Mouse (Mus musculus): ENCODE results near the gene 2810408A11Rik.

2810408A11Rik gene

GRCm38 (mm10) chr11:69900471-69901405 is at the start of gene 2810408A11Rik, which contains the start of gene Neurl4:
2810408A11Rik (minus strand) TSS chr11:69900987.
Neurl4 (plus strand) TSS chr11:69901072.
- DNase-seq: peak; percentile 87 to 94

GRCm38 (mm10) chr11:69948763-69949150 is 48.0 kb upstream of the 2810408A11Rik start:
- DNase-seq: peak; percentile 80 to 84

DNA sequence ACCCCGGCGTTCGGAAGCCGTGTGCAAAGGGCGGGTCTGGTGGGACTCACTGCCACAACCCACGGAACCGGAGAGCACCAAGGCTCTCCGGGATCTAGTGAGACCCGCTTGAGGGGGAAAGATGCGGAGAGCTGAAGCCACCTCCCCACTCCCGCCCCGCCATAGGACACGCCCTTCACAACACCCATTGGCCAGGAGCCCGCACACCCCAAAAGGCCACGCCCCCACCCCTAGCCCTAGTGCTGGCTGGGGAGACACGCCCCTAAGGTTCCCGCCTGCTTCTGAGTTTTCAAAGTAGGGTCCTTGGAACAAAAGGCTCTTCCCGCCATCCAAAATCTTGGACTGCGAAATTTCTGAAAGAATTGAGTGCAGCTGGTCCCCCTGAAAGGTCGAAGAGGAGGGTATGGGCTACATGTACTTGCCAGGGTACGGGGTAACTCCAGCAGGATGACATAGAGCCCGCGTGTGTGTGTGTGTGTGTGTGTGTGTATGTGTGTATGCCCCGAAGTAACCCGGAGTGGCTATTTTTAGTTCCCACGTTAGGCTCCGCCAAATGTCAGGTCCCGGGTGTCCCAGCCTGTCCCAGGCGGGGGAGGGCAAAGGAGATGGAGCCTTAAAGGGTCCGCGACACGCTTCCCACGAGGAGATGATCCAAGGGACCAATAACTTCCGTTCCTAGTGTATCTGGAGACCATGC is 47.4 kb upstream of the 2810408A11Rik start, which contains the start of gene Slc2a4:
Slc2a4 (minus strand) TSS at position 123 of the 697 bp plus-strand sequence.
- peak; percentile 92 to 95 for DNase-seq

- DNase-seq: no peak
Measured at GRCm38 (mm10) chr11:69947337-69948065, 46.7 kb upstream of the 2810408A11Rik start.

GRCm38 (mm10) chr11:69945997-69946891 is 45.5 kb upstream of the 2810408A11Rik start:
- no peak for DNase-seq

DNA sequence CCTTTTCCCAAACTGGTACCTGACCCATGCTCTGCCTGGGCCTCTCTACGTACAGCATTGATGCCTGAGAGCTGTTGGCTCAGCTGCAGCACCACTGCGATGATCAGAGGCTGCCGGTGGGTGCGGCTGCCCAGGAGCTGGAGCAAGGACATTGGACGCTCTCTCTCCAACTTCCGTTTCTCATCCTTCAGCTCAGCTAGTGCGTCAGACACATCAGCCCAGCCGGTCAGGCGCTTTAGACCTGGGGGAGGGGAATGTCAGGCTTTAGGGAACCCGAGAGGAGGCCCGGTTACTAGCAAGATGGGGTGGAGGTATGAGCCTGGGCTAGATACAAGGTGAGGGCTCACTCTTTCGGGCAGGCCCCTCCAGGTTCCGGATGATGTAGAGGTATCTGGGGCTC is 44.4 kb upstream of the 2810408A11Rik start:
- DNase-seq: no peak

GRCm38 (mm10) chr11:69940962-69941361 is 40.2 kb upstream of the 2810408A11Rik start:
- no peak for DNase-seq

- no peak for DNase-seq
Measured at GRCm38 (mm10) chr11:69939731-69940130, 38.9 kb upstream of the 2810408A11Rik start.

- DNase-seq: no peak
Measured at GRCm38 (mm10) chr11:69939181-69939580, 38.4 kb upstream of the 2810408A11Rik start.

DNA sequence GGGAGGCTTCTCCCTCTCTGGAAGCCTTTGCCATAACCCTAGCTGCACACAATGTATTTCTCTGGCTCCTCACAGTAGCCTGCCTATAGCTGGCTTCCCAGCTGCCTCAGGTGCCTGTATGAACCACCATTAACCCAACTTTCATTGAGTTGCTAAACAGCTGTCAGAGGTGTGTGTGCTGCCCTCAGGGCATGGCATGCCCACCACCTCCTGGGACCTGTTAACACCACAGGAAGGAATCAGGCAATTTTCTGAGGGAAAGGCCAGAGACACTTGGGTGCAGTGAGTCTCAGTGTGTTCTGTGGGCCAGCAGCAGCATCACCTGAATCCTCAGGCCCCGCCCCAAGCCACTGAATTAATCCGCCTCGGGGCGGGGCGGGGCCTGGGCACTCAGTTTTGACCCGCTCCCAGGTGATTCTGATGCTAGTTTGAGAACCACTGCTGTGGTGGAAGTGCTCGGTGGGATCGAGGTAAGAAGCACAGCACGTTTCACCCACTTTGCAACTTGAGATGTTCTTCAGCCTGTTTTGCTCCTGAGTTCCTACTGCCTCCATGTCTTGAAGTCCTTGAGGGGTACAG is 37.7 kb upstream of the 2810408A11Rik start:
- DNase-seq: no peak

- DNase-seq: no peak
Measured at GRCm38 (mm10) chr11:69937834-69938233, 37.0 kb upstream of the 2810408A11Rik start.

DNA sequence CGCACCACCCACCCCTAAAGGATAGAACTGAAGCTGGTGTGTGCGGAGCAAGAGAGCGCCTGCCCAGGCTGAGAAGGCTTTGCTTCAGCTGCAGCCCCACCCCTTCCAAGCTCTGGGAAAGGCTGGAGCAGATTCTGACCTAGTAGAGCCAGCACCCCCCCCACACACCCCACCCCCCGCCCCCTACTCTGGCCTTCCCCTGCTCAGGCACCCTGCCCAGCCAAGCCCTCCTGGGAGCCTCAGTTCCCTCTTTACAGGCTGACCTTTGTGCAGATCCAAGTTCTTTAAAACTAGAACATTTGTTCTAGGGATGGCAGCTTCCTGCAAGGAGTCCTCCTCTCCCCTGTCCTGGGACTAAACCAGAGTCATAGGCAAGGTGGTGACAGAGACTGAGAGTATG is 36.6 kb upstream of the 2810408A11Rik start:
- DNase-seq: no peak

GRCm38 (mm10) chr11:69936714-69937347 is 36.0 kb upstream of the 2810408A11Rik start:
- no peak for DNase-seq

GRCm38 (mm10) chr11:69936156-69936555 is 35.4 kb upstream of the 2810408A11Rik start:
- DNase-seq: no peak

GRCm38 (mm10) chr11:69935137-69935879 is 34.5 kb upstream of the 2810408A11Rik start, which contains the start of gene Ybx2:
Ybx2 (plus strand) TSS chr11:69935796.
- peak; percentile 91 to 93 for DNase-seq

- no peak for DNase-seq
Measured at GRCm38 (mm10) chr11:69934681-69935080, 33.9 kb upstream of the 2810408A11Rik start.

GRCm38 (mm10) chr11:69934169-69934568 is 33.4 kb upstream of the 2810408A11Rik start:
- peak; percentile 89 to 93 for DNase-seq

- DNase-seq: no peak
Measured at GRCm38 (mm10) chr11:69933066-69933465, 32.3 kb upstream of the 2810408A11Rik start.

GRCm38 (mm10) chr11:69932254-69932653 is 31.5 kb upstream of the 2810408A11Rik start:
- DNase-seq: peak in 1 of 2 experiments; percentile 40

DNA sequence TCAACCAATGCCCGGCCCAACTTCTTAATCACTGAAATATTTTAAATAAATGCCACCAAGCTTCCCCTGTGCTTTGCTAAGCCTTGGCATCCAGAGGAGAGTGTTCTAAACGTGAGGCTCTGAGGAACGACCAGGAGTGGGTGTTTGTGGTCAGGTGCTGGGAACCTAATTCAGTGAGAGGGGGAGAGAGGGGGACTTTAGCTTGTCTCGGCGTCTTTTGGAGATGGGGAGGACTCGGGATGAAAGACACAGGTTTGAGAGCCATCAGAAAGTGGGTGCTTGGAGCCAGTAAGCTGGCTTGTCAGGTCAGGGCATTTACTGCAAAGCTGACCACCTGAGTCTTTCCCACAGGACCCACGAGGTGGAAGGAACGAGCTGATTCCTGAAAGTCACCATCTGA is 31.0 kb upstream of the 2810408A11Rik start:
- no peak for DNase-seq

All from thymus, postnatal 36 days (tissue).